Mouse (Mus musculus) forebrain, embryonic 14.5 days (tissue): Measurements from ENCODE around the gene Fbf1. TPM values are rescaled to one million over a fixed set of nuclear protein-coding genes. Genes with fewer than 3 reads are reported as not detected.
A peak's percentile ranks its signal among the peaks of the same experiment; 100 is the strongest.

Experiments used
- ATAC-seq: fragments of 200-750 bp; cut with Nextera tagmentation; 2 replicates; pipeline ENCODE4 v1.8.0; 2017; ENCODE audit warnings: mild to moderate bottlenecking, moderate library complexity
- DNase-seq: peaks from one replicate; pipeline ENCODE4 v3.0.0-alpha.2; 2015; ENCODE audit warnings: low spot score
- H3K27ac ChIP-seq: fragments of 300-500 bp; sonication (generic); 2 replicates; pipeline ENCODE4 v1.5.1; 2014; ENCODE audit warnings: low read depth, mild to moderate bottlenecking, control low read depth, low read length, moderate library complexity
- H3K27me3 ChIP-seq: fragments of 300-500 bp; sonication (generic); replicated peaks from 2 replicates; pipeline ENCODE4 v1.6.1; 2014; ENCODE audit warnings: low read length, control low read depth, mixed read lengths; ENCODE audit not compliant: control insufficient read depth, insufficient read depth
- H3K36me3 ChIP-seq: fragments of 300-500 bp; sonication (generic); 2 replicates; pipeline ENCODE4 v1.6.1; 2014; ENCODE audit warnings: low read length, control low read depth; ENCODE audit not compliant: control insufficient read depth, insufficient read depth
- H3K4me1 ChIP-seq: fragments of 300-500 bp; sonication (generic); 2 replicates; pipeline ENCODE4 v1.6.1; 2014; ENCODE audit warnings: antibody characterized with exemption, low read length, control low read depth; ENCODE audit not compliant: control insufficient read depth, insufficient read depth
- H3K4me2 ChIP-seq: fragments of 300-500 bp; sonication (generic); 2 replicates; pipeline ENCODE4 v1.6.1; 2014; ENCODE audit warnings: mild to moderate bottlenecking, control low read depth, low read length
- H3K4me3 ChIP-seq: fragments of 300-500 bp; sonication (generic); 2 replicates; pipeline ENCODE4 v1.5.1; 2014; ENCODE audit warnings: low read depth, low read length, control low read depth
- H3K9ac ChIP-seq: fragments of 300-500 bp; sonication (generic); 2 replicates; pipeline ENCODE4 v1.6.1; 2014; ENCODE audit warnings: mild to moderate bottlenecking, low read length, control low read depth, moderate library complexity
- H3K9me3 ChIP-seq: fragments of 300-500 bp; sonication (generic); replicated peaks from 2 replicates; pipeline ENCODE4 v1.6.1; 2016; ENCODE audit warnings: low read length, control low read depth, mixed read lengths; ENCODE audit not compliant: control insufficient read depth
- WGBS: fragments of 180-500 bp; shearing (Covaris S2); extraction: QIAGEN DNeasy Blood & Tissue Kit; methylation state at CpG from one replicate; pipeline ENCODE4 v1.1.7; 2014; 5-methylcytosine and 5-hydroxymethylcytosine counted together
- polyA plus RNA-seq: library from polyadenylated mRNA; unstranded; fragments of >200 nt; fragmentation: Nextera tagmentation; extraction: Ambion mirVana; gene quantifications from 2 replicates; pipeline ENCODE4 v1.2.1, GENCODE M21; 2014

Fbf1 gene
- polyA plus RNA-seq, 1 experiment from 2014 or later: 25.9 TPM

GRCm38 (mm10) chr11:116206678-116207077, 38.7 kb upstream of the Fbf1 start:
- Histone ChIP-seq H3K27me3 (no peaks in the 10 kb centered on the region), H3K9me3 (no peaks in the 10 kb centered on the region), H3K36me3 (peaks cover 17% of the 10 kb centered on the region), H3K9ac (no peak overlapping the region), H3K4me3 (no peak overlapping the region), H3K27ac (no peak overlapping the region), H3K4me2 (no peak overlapping the region), H3K4me1 (no peaks in the 10 kb centered on the region)
- DNase-seq (no peak), ATAC-seq (no peak)
- 85% methylated on average over 4 of the region's 4 CpGs for WGBS

- WGBS: 89% methylated on average over 3 of the region's 3 CpGs
- Histone ChIP-seq H3K4me3 (no peak overlapping the region), H3K27ac (no peak overlapping the region), H3K4me1 (peaks cover 3% of the 10 kb centered on the region), H3K27me3 (no peaks in the 10 kb centered on the region), H3K9ac (no peak overlapping the region), H3K4me2 (no peak overlapping the region), H3K9me3 (no peaks in the 10 kb centered on the region), H3K36me3 (peaks cover 17% of the 10 kb centered on the region)
- DNase-seq (no peak), ATAC-seq (no peak)
Measured at GRCm38 (mm10) chr11:116203150-116203549, 35.2 kb upstream of the Fbf1 start.

GRCm38 (mm10) chr11:116201151-116201550, 33.2 kb upstream of the Fbf1 start:
- peaks cover 13% of the 10 kb centered on the region for H3K36me3 ChIP-seq
- H3K4me1 ChIP-seq: peaks cover 13% of the 10 kb centered on the region
- no peak overlapping the region for H3K4me3 ChIP-seq
- H3K27me3 ChIP-seq: no peaks in the 10 kb centered on the region
- DNase-seq: no peak
- no peak for ATAC-seq
- no peaks in the 10 kb centered on the region for H3K9me3 ChIP-seq
- 92% methylated on average over 2 of the region's 2 CpGs for WGBS
- H3K4me2 ChIP-seq: no peak overlapping the region
- H3K27ac ChIP-seq: no peak overlapping the region
- no peak overlapping the region for H3K9ac ChIP-seq

GRCm38 (mm10) chr11:116198639-116199531, 30.9 kb upstream of the Fbf1 start, which contains the start of the genes Ten1 and Acox1:
Ten1 (plus strand) TSS chr11:116198855.
Acox1 (minus strand) TSS chr11:116199045.
- Histone ChIP-seq H3K27me3 (no peaks in the 10 kb centered on the region), H3K4me2 (peak within 1 kb of the TSS; percentile 74), H3K36me3 (0 out of 2 replicates have a peak, but pooled peaks cover 9% of the 10 kb centered on the region), H3K4me3 (peak within 1 kb of the TSS; percentile 74), H3K9me3 (no peaks in the 10 kb centered on the region), H3K27ac (peak within 1 kb of the TSS; percentile 93), H3K9ac (peak within 1 kb of the TSS; percentile 88), H3K4me1 (peaks cover 13% of the 10 kb centered on the region)
- DNase-seq (peak; percentile 98), ATAC-seq (peak; percentile 99)
- WGBS: under 1% methylated on average over 62 of the region's 62 CpGs

- peak overlapping the region; percentile 93 for H3K27ac ChIP-seq
Measured at GRCm38 (mm10) chr11:116198132-116198531, 30.2 kb upstream of the Fbf1 start.

GRCm38 (mm10) chr11:116197584-116197906, 29.6 kb upstream of the Fbf1 start:
- no peaks in the 10 kb centered on the region for H3K27me3 ChIP-seq
- peak overlapping the region; percentile 74 for H3K4me2 ChIP-seq
- H3K36me3 ChIP-seq: 0 out of 2 replicates have a peak, but pooled peaks cover 9% of the 10 kb centered on the region
- peaks cover 13% of the 10 kb centered on the region for H3K4me1 ChIP-seq
- H3K9me3 ChIP-seq: no peaks in the 10 kb centered on the region
- ATAC-seq (no peak), DNase-seq (no peak)
- peak overlapping the region; percentile 35; the same call in 1 of the 2 replicates for H3K9ac ChIP-seq
- WGBS: 88% methylated on average over 6 of the region's 6 CpGs
- H3K4me3 ChIP-seq: 0 out of 2 replicates have a peak overlapping the region, but pooled peaks have one; percentile 4
- H3K27ac ChIP-seq: no peak overlapping the region

More at GRCm38 (mm10) chr11:116198132-116198531, 30.2 kb upstream of the Fbf1 start:
- Histone ChIP-seq H3K27me3 (no peaks in the 10 kb centered on the region), H3K9me3 (no peaks in the 10 kb centered on the region), H3K4me1 (peaks cover 13% of the 10 kb centered on the region), H3K9ac (peak overlapping the region; percentile 88), H3K4me2 (peak overlapping the region; percentile 74), H3K4me3 (peak overlapping the region; percentile 74), H3K36me3 (0 out of 2 replicates have a peak, but pooled peaks cover 9% of the 10 kb centered on the region)
- ATAC-seq: no peak; the same call in 1 of the 2 replicates
- no peak for DNase-seq
- WGBS: 25% methylated on average over 13 of the region's 13 CpGs

- no peak for ATAC-seq
- WGBS: 94% methylated on average over 18 of the region's 18 CpGs
- no peak for DNase-seq
- Histone ChIP-seq H3K4me1 (peaks cover 13% of the 10 kb centered on the region), H3K36me3 (peaks cover 9% of the 10 kb centered on the region; the same call in 1 of the 2 replicates), H3K4me2 (peak overlapping the region; percentile 74; the same call in 1 of the 2 replicates), H3K27me3 (no peaks in the 10 kb centered on the region), H3K9ac (no peak overlapping the region), H3K9me3 (no peaks in the 10 kb centered on the region), H3K27ac (no peak overlapping the region), H3K4me3 (0 out of 2 replicates have a peak overlapping the region, but pooled peaks have one; percentile 4)
Measured at GRCm38 (mm10) chr11:116196866-116197583, 29.1 kb upstream of the Fbf1 start.

- Histone ChIP-seq H3K9ac (no peak overlapping the region), H3K4me1 (peaks cover 13% of the 10 kb centered on the region), H3K4me3 (no peak overlapping the region), H3K36me3 (peaks cover 13% of the 10 kb centered on the region; the same call in 1 of the 2 replicates), H3K27ac (no peak overlapping the region), H3K4me2 (no peak overlapping the region), H3K27me3 (no peaks in the 10 kb centered on the region), H3K9me3 (no peaks in the 10 kb centered on the region)
- DNase-seq: no peak
- 88% methylated on average over 3 of the region's 3 CpGs for WGBS
- ATAC-seq: no peak
Measured at GRCm38 (mm10) chr11:116196336-116196735, 28.4 kb upstream of the Fbf1 start.
